Mouse (Mus musculus) MEL (cell line): ENCODE data around the gene Fars2.

Experiments used
- E2F4 ChIP-seq: IDR thresholded peaks from 2 replicates; pipeline ENCODE4 v1.6.1; 2011; ENCODE audit warnings: low read depth, low read length, improper control_type of control experiment, borderline replicate concordance
- JUND ChIP-seq: IDR thresholded peaks from 2 replicates; pipeline ENCODE4 v1.6.1; 2011; ENCODE audit warnings: low read depth, mild to moderate bottlenecking, improper control_type of control experiment, low read length
- MAFK ChIP-seq: IDR thresholded peaks from 2 replicates; pipeline ENCODE4 v1.6.1; 2011; ENCODE audit warnings: low read depth, mild to moderate bottlenecking, low read length, improper control_type of control experiment, borderline replicate concordance
- NELFE ChIP-seq: IDR thresholded peaks from 2 replicates; pipeline ENCODE4 v1.6.1; 2011; ENCODE audit warnings: low read depth, low read length, improper control_type of control experiment
- POLR2AphosphoS5 ChIP-seq: IDR thresholded peaks from 2 replicates; pipeline ENCODE4 v1.6.1; 2012; ENCODE audit warnings: low read depth, borderline replicate concordance, mild to moderate bottlenecking, inconsistent platforms, low read length, moderate library complexity, mixed read lengths

DNA sequence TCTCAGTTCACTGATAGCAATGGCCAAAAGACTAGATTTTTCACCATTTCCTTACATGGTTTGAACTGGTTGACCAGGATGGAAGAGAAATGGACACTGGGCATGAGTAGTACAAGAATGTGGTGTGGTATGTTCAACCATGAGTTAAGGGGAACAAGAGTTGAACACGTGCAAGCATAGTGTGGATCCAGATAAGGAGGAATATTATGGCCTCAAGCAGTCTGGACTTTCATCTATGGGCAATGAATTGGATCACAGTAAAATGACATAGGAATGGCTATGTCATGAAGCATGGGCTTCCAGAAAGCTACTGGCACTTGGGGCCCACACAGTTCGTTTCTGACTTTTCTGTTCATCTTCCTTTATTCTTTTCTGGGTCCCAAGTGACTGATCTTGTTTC lies 168.0 kb downstream of the Fars2 start:
- TF ChIP-seq MAFK (no peak), E2F4 (no peak), POLR2AphosphoS5 (no peak), NELFE (no peak), JUND (no peak)
